Mouse (Mus musculus) T-helper 2 cell (primary cell): ENCODE data around the gene Phc2.

Experiments used
- in situ Hi-C: fragments of 300-600 bp; cut with MboI, MseI; formaldehyde crosslinking; loops from one replicate; pipeline ENCODE4 v1.15.1; 2025; ENCODE audit warnings: high pct_unique_total_duplicates

The Phc2 gene

GRCm38 (mm10) chr4:128737825-128738610 is 83.5 kb downstream of the Phc2 start:
- in situ Hi-C loops: no loop called here

- in situ Hi-C loops: no loop called here
Measured at GRCm38 (mm10) chr4:128740878-128741277, 86.4 kb downstream of the Phc2 start.

- in situ Hi-C loops: no loop called here
Measured at GRCm38 (mm10) chr4:128741906-128742305, 87.4 kb downstream of the Phc2 start.

GRCm38 (mm10) chr4:128742379-128742970 is 88.0 kb downstream of the Phc2 start:
- in situ Hi-C loops: no loop called here

GRCm38 (mm10) chr4:128743031-128743626 is 88.6 kb downstream of the Phc2 start:
- in situ Hi-C loops: no loop called here

GRCm38 (mm10) chr4:128745160-128745559 is 90.7 kb downstream of the Phc2 start:
- in situ Hi-C loops: no loop called here

- in situ Hi-C loops: no loop called here
Measured at GRCm38 (mm10) chr4:128747614-128748270, 93.2 kb downstream of the Phc2 start.

GRCm38 (mm10) chr4:128748309-128748708 is 93.8 kb downstream of the Phc2 start:
- in situ Hi-C loops: no loop called here

GRCm38 (mm10) chr4:128751006-128751405 is 96.5 kb downstream of the Phc2 start:
- in situ Hi-C loops: no loop called here

- in situ Hi-C loops: no loop called here
Measured at GRCm38 (mm10) chr4:128752031-128752757, 97.7 kb downstream of the Phc2 start.

GRCm38 (mm10) chr4:128753571-128753970 is 99.1 kb downstream of the Phc2 start:
- in situ Hi-C loops: no loop called here

GRCm38 (mm10) chr4:128755064-128755463 is 100.6 kb downstream of the Phc2 start, which contains the start of gene A3galt2:
TSS of gene A3galt2 (plus strand) at chr4:128755364.
- in situ Hi-C loops: no loop called here

GRCm38 (mm10) chr4:128755900-128756299 is 101.4 kb downstream of the Phc2 start:
- in situ Hi-C loops: no loop called here

- in situ Hi-C loops: no loop called here
Measured at GRCm38 (mm10) chr4:128759214-128759613, 104.7 kb downstream of the Phc2 start.

GRCm38 (mm10) chr4:128760029-128760428 is 105.5 kb downstream of the Phc2 start:
- in situ Hi-C loops: loop anchor here (10.0 kb wide), 1 partner anchor 95 kb away; no protein-coding TSS in a partner anchor

GRCm38 (mm10) chr4:128766929-128767328 is 112.4 kb downstream of the Phc2 start:
- in situ Hi-C loops: loop anchor here (10.0 kb wide), 1 partner anchor 88 kb away; no protein-coding TSS in a partner anchor

- in situ Hi-C loops: loop anchor here (10.0 kb wide), 1 partner anchor 87 kb away; no protein-coding TSS in a partner anchor
Measured at GRCm38 (mm10) chr4:128768120-128768519, 113.6 kb downstream of the Phc2 start.

GRCm38 (mm10) chr4:128769569-128770355 is 115.3 kb downstream of the Phc2 start:
- in situ Hi-C loops: loop anchor here (10.0 kb wide), 1 partner anchor 85 kb away; no protein-coding TSS in a partner anchor

- in situ Hi-C loops: no loop called here
Measured at GRCm38 (mm10) chr4:128770698-128771097, 116.2 kb downstream of the Phc2 start.

- in situ Hi-C loops: no loop called here
Measured at GRCm38 (mm10) chr4:128773820-128774219, 119.3 kb downstream of the Phc2 start.
